ENCODE assay signal across 8 mouse cellular contexts in the genomic region with DNA sequence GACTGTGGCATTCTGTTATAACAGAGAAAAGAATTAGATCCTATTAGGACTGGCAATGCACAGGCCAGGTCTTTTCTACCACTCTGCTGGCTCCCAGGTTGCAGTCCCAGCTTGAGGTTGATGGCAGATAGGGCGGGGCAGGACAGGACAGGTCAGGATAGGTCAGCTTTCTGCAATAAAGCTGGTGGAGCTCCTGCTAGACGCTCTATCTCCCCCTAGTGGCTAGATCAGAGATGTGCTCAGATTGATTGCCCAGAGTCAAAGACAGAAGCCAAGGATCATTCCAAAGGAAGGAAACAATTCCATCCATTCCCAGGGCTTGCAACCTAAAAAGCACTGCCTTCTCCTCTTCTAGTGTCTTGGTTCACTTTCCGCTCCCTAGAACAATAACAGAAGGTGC. TPM values are rescaled to one million over a fixed set of nuclear protein-coding genes. Genes with fewer than 3 reads are reported as not detected.
DNase-seq lines count a peak whose midpoint lies in the region; ATAC-seq and TF ChIP-seq lines count a peak whose summit lies in the region.

No protein-coding gene starts in this region.

- no peak overlapping the region for H3K4me2 ChIP-seq in intestine, postnatal 0 days (replicated peaks; ENCODE audit: low read depth)

- ATAC-seq in intestine, postnatal 0 days = peak; percentile 56; the same call in 1 of the 2 replicates

- intact Hi-C loops in gastrocnemius, adult 2 months (cut with DNase I) = no loop called here

- H3K9ac ChIP-seq in intestine, postnatal 0 days (ENCODE audit: low read depth, low read length) = no peak overlapping the region

- no peak overlapping the region for H3K4me3 ChIP-seq in gastrocnemius, adult 2 months
- no peak overlapping the region for H3K4me3 ChIP-seq in intestine, postnatal 0 days (ENCODE audit: low read depth, low read length)

- DNase-seq in gastrocnemius, adult 2 months = peak; percentile 22
- no peak for DNase-seq in gastrocnemius, adult 8-10 months (ENCODE audit: low spot score in 2 of 2)
- peak; percentile 9 for DNase-seq in urinary bladder, postnatal 14 days (ENCODE audit: low spot score)
- no peak for DNase-seq in urinary bladder, postnatal 4 days (ENCODE audit: low spot score in 2 of 2)
- peak; percentile 22 to 31 for DNase-seq in cerebellum, postnatal 36 days
- peak; percentile 21 for DNase-seq in lung, postnatal 25 days (ENCODE audit: low spot score)
- peak; percentile 38 for DNase-seq in yolk sac, embryonic 10.5 days (ENCODE audit: low spot score)

- H3K27ac ChIP-seq in gastrocnemius, adult 2 months = no peak overlapping the region
- H3K27ac ChIP-seq in intestine, postnatal 0 days (ENCODE audit: low read depth, low read length) = no peak overlapping the region

- 25% methylated on average over 3 of the region's 3 CpGs for WGBS in intestine, postnatal 0 days

- H3K4me1 ChIP-seq in intestine, postnatal 0 days (replicated peaks; ENCODE audit: control insufficient read depth, insufficient read depth, low read length) = no peaks in the 10 kb centered on the region

- H3K36me3 ChIP-seq in intestine, postnatal 0 days (ENCODE audit: control insufficient read depth, insufficient read depth) = no peaks in the 10 kb centered on the region

- peak; percentile 77 for TF ChIP-seq CTCF in gastrocnemius, adult 2 months (IDR thresholded peaks at IDR 0.05)
- TF ChIP-seq CTCF in intestine, postnatal 0 days (IDR thresholded peaks at IDR 0.05; ENCODE audit: low read depth) = peak; percentile 93

- no peaks in the 10 kb centered on the region for H3K27me3 ChIP-seq in intestine, postnatal 0 days (replicated peaks; ENCODE audit: control insufficient read depth, insufficient read depth, low read length)

- H3K9me3 ChIP-seq in intestine, postnatal 0 days (ENCODE audit: control insufficient read depth) = no peaks in the 10 kb centered on the region

RNA-seq across cellular contexts. Expression of a gene that starts 57.8 kb away (rescaled TPM):
- not detected for total RNA-seq in gastrocnemius, adult 2 months (2021)
- not detected for total RNA-seq in gastrocnemius, adult 8-10 months (2022)
- 69.9 and 77.0 TPM in 2 replicates for polyA plus RNA-seq in intestine, postnatal 0 days (2015; fragmentation: Nextera tagmentation; extraction: Ambion mirVana)

Comparison
In these comparisons a context has a peak if more than half of its experiments do, and no peak if none do; other contexts are left out.
1. DNase-seq: peak in gastrocnemius, adult 2 months (single experiment), urinary bladder, postnatal 14 days (single experiment), cerebellum, postnatal 36 days (2 of 2), lung, postnatal 25 days (single experiment) and yolk sac, embryonic 10.5 days (single experiment); none in gastrocnemius, adult 8-10 months (0 of 2) and urinary bladder, postnatal 4 days (0 of 2).